Mouse (Mus musculus) forebrain, embryonic 15.5 days (tissue): ENCODE results near the gene Birc2. TPM values are rescaled to one million over a fixed set of nuclear protein-coding genes. Genes with fewer than 3 reads are reported as not detected.

Experiments
- ATAC-seq: fragments of 200-750 bp; cut with Nextera tagmentation; replicated peaks from 2 replicates; pipeline ENCODE4 v1.8.0; 2017; ENCODE audit warnings: mild to moderate bottlenecking, moderate TSS enrichment, moderate library complexity
- H3K27ac ChIP-seq: fragments of 300-500 bp; sonication (generic); replicated peaks from 2 replicates; pipeline ENCODE4 v1.5.1; 2015; ENCODE audit warnings: mild to moderate bottlenecking, inconsistent platforms
- H3K27me3 ChIP-seq: fragments of 300-500 bp; sonication (generic); 2 replicates; pipeline ENCODE4 v1.6.1; 2015; ENCODE audit warnings: inconsistent platforms
- H3K36me3 ChIP-seq: fragments of 300-500 bp; sonication (generic); 2 replicates; pipeline ENCODE4 v1.6.1; 2015; ENCODE audit warnings: mild to moderate bottlenecking, inconsistent platforms
- H3K4me1 ChIP-seq: fragments of 300-500 bp; sonication (generic); 2 replicates; pipeline ENCODE4 v1.6.1; 2015; ENCODE audit warnings: inconsistent platforms
- H3K4me2 ChIP-seq: fragments of 300-500 bp; sonication (generic); replicated peaks from 2 replicates; pipeline ENCODE4 v1.6.1; 2015; ENCODE audit warnings: mild to moderate bottlenecking, inconsistent platforms
- H3K4me3 ChIP-seq: fragments of 300-500 bp; sonication (generic); 2 replicates; pipeline ENCODE4 v1.5.1; 2015; ENCODE audit warnings: mild to moderate bottlenecking, inconsistent platforms
- H3K9ac ChIP-seq: fragments of 300-500 bp; sonication (generic); replicated peaks from 2 replicates; pipeline ENCODE4 v1.6.1; 2015; ENCODE audit warnings: mild to moderate bottlenecking, inconsistent platforms
- H3K9me3 ChIP-seq: fragments of 300-500 bp; sonication (generic); 2 replicates; pipeline ENCODE4 v1.6.1; 2016; ENCODE audit warnings: inconsistent platforms
- WGBS: fragments of 180-500 bp; shearing (Covaris S2); methylation state at CpG from one replicate; pipeline ENCODE4 v1.1.7; 2015; ENCODE audit warnings: mixed read lengths; 5-methylcytosine and 5-hydroxymethylcytosine counted together
- polyA plus RNA-seq: library from polyadenylated mRNA; unstranded; fragments of >200 nt; fragmentation: Nextera tagmentation; extraction: Ambion mirVana; gene quantifications from 2 replicates; pipeline ENCODE4 v1.2.1, GENCODE M21; 2015

Birc2 gene
- polyA plus RNA-seq, 1 experiment from 2014 or later: 50.9 TPM

DNA sequence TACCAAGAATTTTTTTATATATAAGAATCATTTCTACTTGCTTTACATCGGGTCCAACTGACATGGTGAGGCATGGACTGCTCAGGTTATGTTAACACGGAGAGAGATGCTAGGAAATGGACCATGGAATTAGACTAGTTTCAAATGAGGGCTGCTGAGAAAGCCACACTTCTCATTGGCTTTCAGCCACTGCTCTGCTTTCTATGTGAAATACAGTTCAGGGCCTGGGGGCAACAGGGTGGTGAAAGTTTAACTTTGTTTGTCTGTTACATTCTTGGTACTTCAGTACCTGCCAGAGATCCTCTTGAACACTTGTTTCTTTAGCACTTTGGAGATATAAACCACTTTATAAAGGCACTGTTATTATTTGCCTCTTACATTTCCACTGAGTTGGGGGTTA, 43.3 kb downstream of the Birc2 start:
- no peaks in the 10 kb centered on the region for H3K9me3 ChIP-seq
- H3K9ac ChIP-seq: no peak overlapping the region
- H3K36me3 ChIP-seq: peaks cover 25% of the 10 kb centered on the region
- H3K4me2 ChIP-seq: no peak overlapping the region
- no peak for ATAC-seq
- WGBS: 89% methylated on average over 2 of the region's 2 CpGs
- no peak overlapping the region for H3K4me3 ChIP-seq
- peaks cover 8% of the 10 kb centered on the region; the same call in 1 of the 2 replicates for H3K4me1 ChIP-seq
- no peaks in the 10 kb centered on the region for H3K27me3 ChIP-seq
- no peak overlapping the region for H3K27ac ChIP-seq

DNA sequence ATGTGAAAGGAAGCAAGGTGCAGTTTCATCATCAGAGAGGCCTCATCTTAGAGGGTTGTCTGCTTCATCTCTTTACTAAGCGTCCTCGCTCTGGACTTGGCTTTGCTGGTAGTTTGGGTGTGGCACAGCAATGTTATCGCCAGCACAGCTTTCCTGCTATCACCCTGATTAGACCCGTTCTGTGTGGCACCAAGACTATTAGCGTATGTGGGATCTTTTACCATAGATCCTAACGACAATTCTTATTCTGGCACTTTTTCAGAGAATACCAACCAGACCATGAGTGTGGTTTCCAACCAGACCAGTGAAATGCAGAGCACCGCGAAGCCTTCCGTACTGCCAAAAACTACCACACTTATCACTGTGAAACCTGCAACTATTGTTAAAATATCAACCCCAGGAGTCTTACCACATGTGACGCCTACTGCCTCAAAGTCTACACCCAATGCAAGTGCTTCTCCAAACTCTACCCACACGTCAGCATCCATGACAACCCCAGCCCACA, 46.2 kb downstream of the Birc2 start:
- no peak overlapping the region for H3K4me2 ChIP-seq
- no peak for ATAC-seq
- no peaks in the 10 kb centered on the region for H3K9me3 ChIP-seq
- no peak overlapping the region for H3K9ac ChIP-seq
- H3K36me3 ChIP-seq: peaks cover 25% of the 10 kb centered on the region
- H3K27me3 ChIP-seq: no peaks in the 10 kb centered on the region
- H3K4me1 ChIP-seq: peaks cover 4% of the 10 kb centered on the region; the same call in 1 of the 2 replicates
- WGBS: 93% methylated on average over 11 of the region's 11 CpGs
- H3K4me3 ChIP-seq: no peak overlapping the region
- no peak overlapping the region for H3K27ac ChIP-seq

DNA sequence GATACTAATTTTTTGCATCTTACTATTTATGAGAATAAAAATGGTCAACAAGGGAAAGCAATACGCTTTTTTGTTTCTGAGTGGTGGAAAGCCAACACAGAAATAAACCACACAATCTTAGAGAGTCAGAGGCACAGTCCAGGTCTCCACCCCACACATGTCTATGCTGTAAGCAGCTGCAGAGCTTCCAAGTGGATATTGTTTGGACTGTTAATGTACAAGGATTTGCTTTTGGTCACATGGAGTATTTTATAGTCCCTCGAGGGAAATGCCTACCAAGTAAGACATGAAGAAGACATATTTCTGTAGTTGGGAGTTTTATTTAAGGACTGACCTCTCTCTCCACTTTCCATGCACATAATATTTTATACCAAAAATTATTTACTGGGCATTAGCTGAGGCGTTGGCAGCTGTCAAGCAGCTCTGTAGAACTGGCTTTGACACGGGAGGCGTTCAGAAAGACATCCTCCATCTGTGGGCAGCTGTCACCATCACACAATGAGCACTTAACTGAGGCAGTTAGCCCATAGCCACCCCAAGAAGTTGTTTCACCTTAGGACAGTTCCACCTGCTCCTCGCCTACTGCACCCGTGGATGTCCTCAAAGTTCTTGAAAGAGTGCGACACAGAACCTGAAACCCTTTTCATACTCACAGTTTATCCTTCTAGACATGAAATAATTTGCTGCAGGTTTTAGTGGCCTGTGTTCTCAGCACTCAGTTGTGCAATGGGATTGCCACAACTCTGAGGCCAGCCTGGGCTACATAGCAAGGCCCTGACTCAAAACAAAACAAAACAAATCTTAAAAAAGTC, 46.9 kb downstream of the Birc2 start:
- Histone ChIP-seq H3K36me3 (peaks cover 25% of the 10 kb centered on the region), H3K4me1 (peaks cover 3% of the 10 kb centered on the region), H3K9ac (no peak overlapping the region), H3K27me3 (no peaks in the 10 kb centered on the region), H3K9me3 (no peaks in the 10 kb centered on the region), H3K27ac (no peak overlapping the region), H3K4me2 (no peak overlapping the region), H3K4me3 (no peak overlapping the region)
- ATAC-seq: no peak
- 89% methylated on average over 8 of the region's 8 CpGs for WGBS

GRCm38 (mm10) chr9:7788411-7788810, 48.5 kb downstream of the Birc2 start:
- Histone ChIP-seq H3K36me3 (peaks cover 25% of the 10 kb centered on the region), H3K4me3 (no peak overlapping the region), H3K27ac (no peak overlapping the region), H3K27me3 (no peaks in the 10 kb centered on the region), H3K4me2 (no peak overlapping the region), H3K9ac (no peak overlapping the region), H3K9me3 (no peaks in the 10 kb centered on the region), H3K4me1 (peaks cover 16% of the 10 kb centered on the region)
- ATAC-seq: no peak
- WGBS: 92% methylated on average over 6 of the region's 6 CpGs

DNA sequence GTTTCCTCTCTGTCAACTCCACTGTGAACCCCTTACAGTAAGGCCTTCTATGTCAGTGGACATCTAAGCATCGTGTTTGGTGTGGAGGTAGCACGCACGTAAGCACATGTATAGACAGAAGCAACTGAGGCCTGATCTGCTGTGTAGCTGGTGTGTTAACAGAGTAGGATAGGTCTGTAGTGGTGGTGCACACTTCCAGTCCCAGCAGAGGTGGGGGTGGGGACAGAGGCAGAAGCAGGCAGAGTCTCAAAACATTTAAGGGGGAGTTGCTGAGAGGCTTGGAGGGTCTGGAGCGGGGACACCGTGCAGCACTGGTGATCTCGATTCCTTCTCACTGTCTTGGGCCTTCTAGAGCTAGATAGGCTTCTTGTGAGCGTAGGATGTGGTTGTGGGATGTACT, 50.8 kb downstream of the Birc2 start:
- Histone ChIP-seq H3K4me3 (no peak overlapping the region), H3K36me3 (peaks cover 12% of the 10 kb centered on the region), H3K4me1 (peaks cover 16% of the 10 kb centered on the region), H3K27ac (no peak overlapping the region; the same call in 1 of the 2 replicates), H3K4me2 (no peak overlapping the region), H3K9me3 (no peaks in the 10 kb centered on the region), H3K9ac (no peak overlapping the region), H3K27me3 (no peaks in the 10 kb centered on the region)
- no peak for ATAC-seq
- WGBS: 90% methylated on average over 7 of the region's 7 CpGs

- Histone ChIP-seq H3K4me2 (no peak overlapping the region), H3K27ac (no peak overlapping the region), H3K9ac (no peak overlapping the region), H3K4me3 (no peak overlapping the region), H3K4me1 (peaks cover 16% of the 10 kb centered on the region), H3K9me3 (no peaks in the 10 kb centered on the region), H3K27me3 (no peaks in the 10 kb centered on the region), H3K36me3 (peaks cover 5% of the 10 kb centered on the region)
- ATAC-seq: no peak
- 94% methylated on average over 3 of the region's 3 CpGs for WGBS
Measured at GRCm38 (mm10) chr9:7785396-7785795, 51.5 kb downstream of the Birc2 start.

DNA sequence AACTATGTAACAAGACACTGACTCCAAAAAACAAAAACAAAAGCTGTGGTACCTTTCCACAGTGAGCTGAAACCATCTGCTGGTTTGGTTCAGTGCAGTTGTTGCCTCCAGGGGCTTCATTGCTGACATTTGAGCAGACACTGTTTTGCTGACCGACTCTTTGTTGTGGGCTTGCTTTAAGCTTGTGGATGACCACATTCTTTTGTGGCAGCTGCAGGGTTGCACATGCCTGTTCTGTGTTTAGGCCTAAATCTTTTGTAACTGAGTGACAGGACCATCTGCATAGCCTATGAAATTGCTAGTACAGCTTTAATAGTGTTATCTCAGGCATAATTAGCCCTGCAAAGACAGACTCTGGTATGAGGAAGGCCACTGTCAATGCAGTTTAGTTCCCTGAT, 52.2 kb downstream of the Birc2 start:
- no peaks in the 10 kb centered on the region for H3K27me3 ChIP-seq
- 26% methylated on average over 1 of the region's 1 CpGs for WGBS

DNA sequence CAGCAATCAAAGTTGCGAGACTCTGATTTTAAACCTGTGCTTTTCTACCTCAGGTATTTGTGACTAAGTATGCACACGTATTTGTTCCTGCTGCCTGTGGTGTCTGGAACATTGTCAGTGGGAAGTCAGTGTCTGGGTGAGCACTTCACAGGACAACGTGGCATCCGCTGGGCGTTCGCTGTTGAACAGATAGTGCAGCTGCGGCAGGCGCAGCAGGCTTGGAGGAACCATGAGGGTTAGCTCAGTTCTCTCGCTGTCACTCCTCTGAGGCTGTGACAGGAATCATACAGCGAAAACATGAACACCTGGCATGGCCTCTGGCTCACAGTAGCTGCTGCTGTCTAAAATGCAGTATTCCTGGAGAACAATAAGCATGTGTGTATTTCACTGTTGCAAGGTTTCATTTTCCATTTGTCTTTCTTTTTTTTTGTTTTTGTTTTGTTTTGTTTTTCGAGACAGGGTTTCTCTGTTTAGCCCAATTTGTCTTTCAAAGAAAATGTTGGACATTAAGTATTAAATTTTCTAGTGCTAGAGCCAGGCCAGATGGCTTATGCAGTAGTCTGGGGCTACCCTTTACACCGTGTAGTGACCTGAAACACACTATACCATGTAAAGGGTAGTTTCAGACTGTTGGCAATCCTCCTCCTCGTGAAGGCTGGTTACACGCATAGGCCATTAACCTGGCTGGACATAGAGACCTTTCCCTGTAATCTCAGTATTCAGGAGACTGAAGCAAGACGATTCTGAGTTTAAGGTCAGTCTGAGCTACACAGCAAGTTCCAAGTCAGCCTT, 52.8 kb downstream of the Birc2 start:
- WGBS: 78% methylated on average over 15 of the region's 15 CpGs
- no peaks in the 10 kb centered on the region for H3K27me3 ChIP-seq
- no peaks in the 10 kb centered on the region for H3K9me3 ChIP-seq
- peaks cover 2% of the 10 kb centered on the region; the same call in 1 of the 2 replicates for H3K36me3 ChIP-seq
- ATAC-seq: peak; percentile 62
- H3K4me1 ChIP-seq: peaks cover 16% of the 10 kb centered on the region
- peak overlapping the region; percentile 79 for H3K27ac ChIP-seq
- H3K4me3 ChIP-seq: no peak overlapping the region
- H3K4me2 ChIP-seq: no peak overlapping the region
- H3K9ac ChIP-seq: no peak overlapping the region

More for the DNA sequence above, 52.2 kb downstream of the Birc2 start:
- H3K4me3 ChIP-seq: no peak overlapping the region
- no peak overlapping the region for H3K9ac ChIP-seq
- no peak overlapping the region for H3K4me2 ChIP-seq
- peaks cover 16% of the 10 kb centered on the region for H3K4me1 ChIP-seq
- peak overlapping the region; percentile 79 for H3K27ac ChIP-seq
- ATAC-seq: peak; percentile 66
- H3K36me3 ChIP-seq: peaks cover 2% of the 10 kb centered on the region; the same call in 1 of the 2 replicates
- H3K9me3 ChIP-seq: no peaks in the 10 kb centered on the region

DNA sequence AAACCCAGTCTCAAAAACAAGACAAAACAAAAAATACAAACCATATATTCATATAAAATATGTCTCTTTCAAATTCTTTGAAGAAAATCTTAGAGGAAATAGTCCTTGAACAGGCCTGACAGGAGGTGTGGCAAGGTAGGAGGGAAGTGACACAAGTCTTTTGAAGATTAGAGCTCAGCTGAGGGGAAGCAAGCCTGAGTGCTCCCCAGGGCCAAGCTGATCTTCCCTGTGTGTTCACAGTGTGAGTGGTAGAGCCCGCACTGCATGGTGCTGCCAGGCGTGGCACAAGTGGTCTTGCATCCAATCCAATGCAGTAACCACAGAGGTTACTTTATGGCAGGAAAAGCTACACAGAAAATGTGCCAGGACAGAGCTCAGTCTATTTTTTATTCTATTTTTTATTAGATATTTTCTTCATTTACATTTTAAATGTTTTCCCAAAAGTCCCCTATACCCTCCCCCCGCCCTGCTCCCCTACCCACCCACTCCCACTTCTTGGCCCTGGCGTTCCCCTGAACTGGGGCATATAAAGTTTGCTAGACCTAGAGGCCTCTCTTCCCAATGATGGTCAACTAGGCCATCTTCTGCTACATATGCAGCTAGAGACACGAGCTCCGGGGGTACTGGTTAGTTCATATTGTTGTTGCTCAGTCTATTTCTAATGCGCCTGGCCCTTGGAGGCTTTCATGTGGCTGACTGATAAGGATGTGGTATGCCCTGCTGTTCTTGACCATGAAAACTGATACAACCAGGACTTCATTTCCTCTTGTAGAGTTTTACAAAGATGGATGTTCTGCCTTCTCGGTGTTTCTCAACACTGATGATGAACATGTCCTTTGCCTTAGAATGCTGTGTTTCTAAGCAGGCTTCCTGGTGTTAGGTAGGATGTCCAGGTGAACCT, 56.4 kb downstream of the Birc2 start:
- WGBS: 94% methylated on average over 8 of the region's 8 CpGs
- no peak overlapping the region for H3K4me3 ChIP-seq

GRCm38 (mm10) chr9:7779786-7780185, 57.1 kb downstream of the Birc2 start:
- H3K9ac ChIP-seq: no peak overlapping the region
- H3K36me3 ChIP-seq: peaks cover 2% of the 10 kb centered on the region; the same call in 1 of the 2 replicates
- no peaks in the 10 kb centered on the region for H3K9me3 ChIP-seq
- ATAC-seq: no peak
- WGBS: 98% methylated on average over 4 of the region's 4 CpGs
- H3K4me3 ChIP-seq: no peak overlapping the region
- peaks cover 13% of the 10 kb centered on the region for H3K4me1 ChIP-seq
- no peak overlapping the region for H3K27ac ChIP-seq
- H3K4me2 ChIP-seq: no peak overlapping the region
- no peaks in the 10 kb centered on the region for H3K27me3 ChIP-seq

More for the DNA sequence above, 56.4 kb downstream of the Birc2 start:
- no peak for ATAC-seq
- peaks cover 2% of the 10 kb centered on the region; the same call in 1 of the 2 replicates for H3K36me3 ChIP-seq
- no peaks in the 10 kb centered on the region for H3K9me3 ChIP-seq
- no peaks in the 10 kb centered on the region for H3K27me3 ChIP-seq
- H3K4me2 ChIP-seq: no peak overlapping the region
- peaks cover 16% of the 10 kb centered on the region for H3K4me1 ChIP-seq
- no peak overlapping the region for H3K27ac ChIP-seq
- no peak overlapping the region for H3K9ac ChIP-seq

DNA sequence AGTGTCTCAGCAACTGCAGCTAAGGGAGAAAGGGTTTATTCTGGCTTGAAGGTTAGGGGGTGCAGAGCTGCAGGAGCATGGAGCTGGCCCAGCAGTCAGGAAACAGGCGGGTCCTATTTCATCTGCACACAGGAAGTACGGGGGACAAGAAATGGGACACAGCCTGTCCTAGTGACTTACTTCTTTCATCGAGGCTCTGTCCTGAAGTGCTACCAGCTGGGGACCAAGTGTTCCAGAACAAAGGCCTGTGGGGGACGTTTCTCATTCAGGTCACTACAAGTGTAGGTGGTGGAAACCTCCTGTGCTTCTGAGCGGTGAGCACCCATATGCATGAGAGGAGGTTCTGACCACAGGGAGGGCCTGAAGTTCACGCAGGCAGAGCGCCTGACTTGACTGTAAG, 58.1 kb downstream of the Birc2 start:
- Histone ChIP-seq H3K27ac (no peak overlapping the region), H3K27me3 (no peaks in the 10 kb centered on the region), H3K9ac (no peak overlapping the region), H3K9me3 (no peaks in the 10 kb centered on the region), H3K4me3 (no peak overlapping the region), H3K36me3 (peaks cover 2% of the 10 kb centered on the region; the same call in 1 of the 2 replicates), H3K4me2 (no peak overlapping the region), H3K4me1 (peaks cover 2% of the 10 kb centered on the region; the same call in 1 of the 2 replicates)
- ATAC-seq: no peak
- 85% methylated on average over 7 of the region's 7 CpGs for WGBS
